Mouse (Mus musculus): ENCODE results near the gene Tmprss4. TPM values are rescaled to one million over a fixed set of nuclear protein-coding genes. Genes with fewer than 3 reads are reported as not detected.

Gene Tmprss4
- polyA plus RNA-seq, 1 experiment from 2014 or later: not detected

- ChIA-PET CTCF (no interaction called here), POLR2A (no interaction called here)
- H3K27me3 ChIP-seq: peaks cover 16% of the 10 kb centered on the region
- ATAC-seq: no peak
- DNase-seq (ENCODE audit: low read depth, low spot score): no peak
- in situ Hi-C loops (cut with MboI; ENCODE audit: low pct_unique_long_range_greater_than_20kb): no loop called here
- no peak for TF ChIP-seq CTCF (IDR thresholded peaks at IDR 0.05)
Measured at GRCm38 (mm10) chr9:45171073-45171610, 32.8 kb downstream of the Tmprss4 start.

DNA sequence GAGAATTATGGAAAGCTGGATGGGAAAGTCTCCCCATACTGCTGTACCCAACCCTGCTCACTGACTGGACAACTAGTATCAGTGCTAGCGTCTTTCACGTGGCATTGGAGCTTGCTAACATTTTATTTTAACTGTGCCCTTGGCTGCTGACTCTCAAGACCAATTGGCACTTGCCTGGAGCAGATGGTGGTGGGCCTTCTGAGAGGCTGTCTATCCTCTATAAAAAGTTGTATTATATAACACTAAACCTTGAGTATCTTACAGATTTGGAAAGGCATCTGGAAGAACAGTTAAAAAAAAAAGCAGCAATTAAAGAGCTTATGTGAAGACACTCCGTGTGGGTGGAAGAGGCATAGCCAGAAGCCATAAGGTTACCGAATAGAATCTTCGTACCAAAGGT, 33.7 kb downstream of the Tmprss4 start:
- ChIA-PET POLR2A (no interaction called here), CTCF (no interaction called here)
- no peak for TF ChIP-seq CTCF (IDR thresholded peaks at IDR 0.05)

DNA sequence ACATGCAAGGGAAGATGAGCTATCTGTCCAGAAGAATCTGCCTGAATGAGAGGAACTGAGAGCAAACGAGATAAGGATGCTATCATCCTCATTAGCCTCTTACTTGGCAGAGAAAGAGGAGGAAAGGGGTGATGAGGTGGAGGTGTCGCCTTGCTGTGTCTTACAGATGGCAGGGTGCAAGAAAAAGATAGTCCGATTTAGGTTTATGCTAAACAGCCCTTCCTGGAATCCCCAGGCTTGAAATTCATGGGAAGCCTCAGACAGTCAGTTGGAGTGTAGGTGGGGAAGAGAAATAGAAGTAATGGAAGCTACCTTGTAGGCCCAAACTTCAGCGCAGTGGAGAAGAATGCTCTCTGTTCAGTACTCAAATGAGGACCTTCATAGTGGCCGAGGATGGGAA, 36.0 kb downstream of the Tmprss4 start:
- DNase-seq (ENCODE audit: low read depth, low spot score) (no peak), ATAC-seq (no peak)
- H3K27me3 ChIP-seq: peaks cover 35% of the 10 kb centered on the region
- in situ Hi-C loops (cut with MboI; ENCODE audit: low pct_unique_long_range_greater_than_20kb): no loop called here
- ChIA-PET POLR2A (no interaction called here), CTCF (interaction anchor here (1.0 kb wide), 1 partner anchor 47 kb away, joined by 3 read pairs; no protein-coding TSS in a partner anchor)
- TF ChIP-seq CTCF (IDR thresholded peaks at IDR 0.05): no peak

More for the DNA sequence above, 33.7 kb downstream of the Tmprss4 start:
- ATAC-seq (no peak), DNase-seq (ENCODE audit: low read depth, low spot score) (no peak)
- H3K27me3 ChIP-seq: peaks cover 23% of the 10 kb centered on the region
- in situ Hi-C loops (cut with MboI; ENCODE audit: low pct_unique_long_range_greater_than_20kb): no loop called here

- no peak for ATAC-seq
- ChIA-PET POLR2A (no interaction called here), CTCF (no interaction called here)
- H3K27me3 ChIP-seq: peaks cover 73% of the 10 kb centered on the region
- TF ChIP-seq CTCF (IDR thresholded peaks at IDR 0.05): no peak
- in situ Hi-C loops (cut with MboI; ENCODE audit: low pct_unique_long_range_greater_than_20kb): no loop called here
- DNase-seq (ENCODE audit: low read depth, low spot score): no peak
Measured at GRCm38 (mm10) chr9:45153361-45153760, 50.5 kb downstream of the Tmprss4 start.

DNA sequence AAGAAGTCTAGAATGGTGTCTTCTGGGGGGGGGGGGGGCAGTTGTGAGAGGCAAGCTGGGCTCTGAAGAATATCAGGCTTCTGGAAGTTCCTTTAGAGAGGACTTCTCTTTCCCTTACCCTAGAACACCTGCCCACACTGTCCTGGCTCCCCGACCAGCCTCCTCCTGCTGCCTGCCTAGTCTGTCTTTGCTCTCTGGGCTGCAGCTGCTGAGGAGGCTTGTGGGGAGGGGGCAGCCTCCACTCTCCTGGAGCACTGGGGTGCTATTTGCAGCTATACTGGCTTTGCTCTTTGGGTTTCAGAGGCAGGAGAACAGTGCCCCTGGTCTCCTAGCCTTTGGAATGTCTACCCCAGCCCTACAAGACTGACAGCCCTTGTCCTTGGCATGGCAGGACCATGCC, 53.0 kb downstream of the Tmprss4 start:
- TF ChIP-seq CTCF (IDR thresholded peaks at IDR 0.05): no peak
- ChIA-PET CTCF (interaction anchor here (0.8 kb wide), 1 partner anchor 29 kb away, joined by 3 read pairs; no protein-coding TSS in a partner anchor), POLR2A (no interaction called here)
- DNase-seq (ENCODE audit: low read depth, low spot score) (no peak), ATAC-seq (no peak)
- in situ Hi-C loops (cut with MboI; ENCODE audit: low pct_unique_long_range_greater_than_20kb): no loop called here
- peaks cover 54% of the 10 kb centered on the region for H3K27me3 ChIP-seq

DNA sequence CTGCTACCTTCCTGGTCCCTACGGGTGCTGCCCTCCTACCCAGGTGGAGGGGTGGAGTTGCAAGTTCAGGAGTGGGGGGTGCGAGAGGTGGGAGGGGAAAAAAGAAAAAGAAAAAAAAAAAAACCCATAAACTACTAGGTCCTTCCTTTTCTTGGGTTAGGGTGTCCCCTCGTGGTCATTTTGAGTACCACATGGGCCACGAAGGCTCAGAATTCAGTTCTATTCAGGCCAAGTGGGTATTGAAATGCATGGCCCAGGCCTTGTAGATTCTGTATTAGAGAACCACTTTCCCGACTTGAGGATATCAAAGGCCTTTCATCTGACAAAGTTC, 57.7 kb downstream of the Tmprss4 start:
- peaks cover 56% of the 10 kb centered on the region for H3K27me3 ChIP-seq
- DNase-seq (ENCODE audit: low read depth, low spot score): no peak
- ATAC-seq: no peak
- ChIA-PET POLR2A (no interaction called here), CTCF (interaction anchor here (1.1 to 2.4 kb wide), 2 partner anchors 25 to 36 kb away, joined by 3 to 6 read pairs; no protein-coding TSS in a partner anchor)
- TF ChIP-seq CTCF (IDR thresholded peaks at IDR 0.05): peak; percentile 79
- in situ Hi-C loops (cut with MboI; ENCODE audit: low pct_unique_long_range_greater_than_20kb): loop anchor here (25.0 kb wide), 2 partner anchors 309 to 484 kb away; partner anchors contain the start of gene Treh

DNA sequence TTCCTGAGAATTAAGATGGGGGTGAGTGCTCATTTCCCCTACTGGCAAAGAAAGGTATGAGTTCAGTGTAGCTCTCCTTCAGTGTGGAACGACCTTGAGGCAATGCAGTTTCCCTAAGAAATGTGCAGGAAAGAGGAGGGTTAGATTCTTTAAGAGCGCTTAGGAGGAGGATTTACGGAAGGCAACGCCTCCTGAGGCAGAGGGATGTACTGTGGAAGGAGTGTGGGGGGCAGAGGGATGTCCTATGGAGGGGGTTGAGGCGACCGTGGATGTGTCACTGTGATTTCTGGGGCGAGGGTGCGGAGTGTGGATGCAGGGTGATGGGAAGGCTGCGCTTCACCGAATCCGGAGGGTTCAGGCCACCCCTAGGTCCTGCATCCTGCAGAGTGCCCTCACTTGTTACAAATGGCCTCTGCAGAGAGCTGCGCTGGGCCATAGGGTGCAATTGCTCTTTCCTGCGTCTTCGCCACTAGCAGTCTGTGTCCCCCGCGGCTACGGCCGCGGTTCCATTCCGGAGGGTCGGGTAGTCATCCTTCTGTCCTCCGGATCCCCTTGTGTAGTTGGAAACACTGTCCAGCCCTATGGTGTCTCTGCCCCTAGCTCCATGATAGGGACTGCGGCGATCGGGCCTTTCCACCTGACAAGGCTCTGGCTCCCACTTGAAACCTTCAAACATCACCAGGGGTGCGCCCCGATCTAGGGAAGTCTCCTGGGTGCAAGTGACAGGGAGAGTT, 58.2 kb downstream of the Tmprss4 start:
- H3K27me3 ChIP-seq: peaks cover 57% of the 10 kb centered on the region
- ATAC-seq (no peak), DNase-seq (ENCODE audit: low read depth, low spot score) (no peak)
- POLR2A ChIA-PET: no interaction called here
- in situ Hi-C loops (cut with MboI; ENCODE audit: low pct_unique_long_range_greater_than_20kb): loop anchor here (25.0 kb wide), 2 partner anchors 308 to 483 kb away; partner anchors contain the start of gene Treh
- CTCF ChIA-PET: interaction anchor here (1.5 to 2.4 kb wide), 2 partner anchors 11 to 24 kb away, joined by 3 to 6 read pairs; no protein-coding TSS in a partner anchor
- TF ChIP-seq CTCF (IDR thresholded peaks at IDR 0.05): no peak

- DNase-seq (ENCODE audit: low read depth, low spot score) (no peak), ATAC-seq (no peak)
- TF ChIP-seq CTCF (IDR thresholded peaks at IDR 0.05): no peak
- POLR2A ChIA-PET: no interaction called here
- peaks cover 66% of the 10 kb centered on the region for H3K27me3 ChIP-seq
- in situ Hi-C loops (cut with MboI; ENCODE audit: low pct_unique_long_range_greater_than_20kb): loop anchor here (25.0 kb wide), 2 partner anchors 305 to 480 kb away; partner anchors contain the start of gene Treh
- CTCF ChIA-PET: no interaction called here
Measured at GRCm38 (mm10) chr9:45142686-45143085, 61.2 kb downstream of the Tmprss4 start.

GRCm38 (mm10) chr9:45140945-45141344, 62.9 kb downstream of the Tmprss4 start:
- no peak for TF ChIP-seq CTCF (IDR thresholded peaks at IDR 0.05)
- in situ Hi-C loops (cut with MboI; ENCODE audit: low pct_unique_long_range_greater_than_20kb): loop anchor here (25.0 kb wide), 2 partner anchors 304 to 479 kb away; partner anchors contain the start of gene Treh

GRCm38 (mm10) chr9:45139082-45139481, 64.8 kb downstream of the Tmprss4 start:
- no peak for TF ChIP-seq CTCF (IDR thresholded peaks at IDR 0.05)
- peaks cover 79% of the 10 kb centered on the region for H3K27me3 ChIP-seq
- ChIA-PET POLR2A (no interaction called here), CTCF (no interaction called here)
- no peak for DNase-seq (ENCODE audit: low read depth, low spot score)
- in situ Hi-C loops (cut with MboI; ENCODE audit: low pct_unique_long_range_greater_than_20kb): loop anchor here (25.0 kb wide), 2 partner anchors 302 to 477 kb away; partner anchors contain the start of gene Treh
- ATAC-seq: no peak

More at GRCm38 (mm10) chr9:45140945-45141344, 62.9 kb downstream of the Tmprss4 start:
- no peak for ATAC-seq
- peaks cover 79% of the 10 kb centered on the region for H3K27me3 ChIP-seq
- ChIA-PET POLR2A (no interaction called here), CTCF (no interaction called here)
- no peak for DNase-seq (ENCODE audit: low read depth, low spot score)
